ENCODE assay signal across 9 mouse cellular contexts in the genomic region with DNA sequence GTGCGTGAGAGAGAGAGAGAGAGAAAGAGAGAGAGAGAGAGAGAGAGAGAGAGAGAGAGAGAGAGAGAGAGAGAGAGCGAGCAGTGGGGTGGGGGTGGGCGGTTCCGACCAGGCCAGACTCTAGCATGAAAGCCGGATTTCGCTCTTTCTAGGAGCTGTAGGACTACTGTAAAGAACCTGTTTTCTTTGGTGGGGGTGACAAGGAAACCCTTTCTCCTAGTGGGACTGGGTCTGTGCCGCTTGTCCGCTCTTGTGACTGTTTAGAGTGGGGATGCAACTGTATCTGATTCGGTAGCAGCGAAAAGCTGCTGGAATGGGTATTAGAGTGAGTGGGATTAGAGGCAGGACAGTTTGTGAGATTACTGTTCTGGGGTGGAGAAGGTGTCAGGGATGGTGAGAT. TPM values are rescaled to one million over a fixed set of nuclear protein-coding genes. Genes with fewer than 3 reads are reported as not detected.
DNase-seq lines count a peak whose midpoint lies in the region; ATAC-seq lines count a peak whose summit lies in the region.
"Had no signal": no experiment of that assay in that cellular context is flagged by ENCODE, and none has a peak within 500 bp of the region (broad histone marks: within the 10 kb centered on the region; RNA-seq: fewer than 3 reads in every experiment).

No protein-coding gene starts in this region.

- no peak overlapping the region for H3K9ac ChIP-seq in heart, embryonic 15.5 days
- H3K9ac ChIP-seq in embryonic facial prominence, embryonic 11.5 days (replicated peaks; ENCODE audit: low read length), result peak overlapping the region; percentile 59
- peak overlapping the region; percentile 59 for H3K9ac ChIP-seq in intestine, embryonic 14.5 days (ENCODE audit: low read length)
- peak overlapping the region; percentile 97; the same call in 1 of the 2 replicates for H3K9ac ChIP-seq in midbrain, embryonic 16.5 days (ENCODE audit: low read depth, low read length)

- peak overlapping the region; percentile 90 for H3K4me2 ChIP-seq in heart, embryonic 15.5 days
- H3K4me2 ChIP-seq in embryonic facial prominence, embryonic 11.5 days (ENCODE audit: low read depth, low read length), result peak overlapping the region; percentile 91
- H3K4me2 ChIP-seq in intestine, embryonic 14.5 days (ENCODE audit: low read length), result peak overlapping the region; percentile 74
- peak overlapping the region; percentile 91 for H3K4me2 ChIP-seq in midbrain, embryonic 16.5 days (ENCODE audit: low read length)

- no peak for ATAC-seq in heart, embryonic 15.5 days (replicated peaks; ENCODE audit: insufficient number of reproducible peaks, insufficient read depth, low FRiP score, low read depth)
- no peak for ATAC-seq in embryonic facial prominence, embryonic 11.5 days (replicated peaks; ENCODE audit: insufficient number of reproducible peaks, low FRiP score, low TSS enrichment, low read depth)
- ATAC-seq in intestine, embryonic 14.5 days (replicated peaks; ENCODE audit: low FRiP score, low TSS enrichment, low read depth), result no peak
- no peak for ATAC-seq in midbrain, embryonic 16.5 days

- intact Hi-C loops in heart, postnatal 36 days (cut with DNase I), result no loop called here

- 0 out of 2 replicates have a peak overlapping the region, but pooled peaks have one; percentile 34 for H3K27ac ChIP-seq in heart, embryonic 15.5 days
- peak overlapping the region; percentile 87; the same call in 1 of the 2 replicates for H3K27ac ChIP-seq in embryonic facial prominence, embryonic 11.5 days (replicated peaks; ENCODE audit: low read depth, low read length)
- H3K27ac ChIP-seq in intestine, embryonic 14.5 days (ENCODE audit: low read depth), result peak overlapping the region; percentile 79; the same call in 1 of the 2 replicates
- H3K27ac ChIP-seq in midbrain, embryonic 16.5 days (ENCODE audit: low read length), result peak overlapping the region; percentile 2; the same call in 1 of the 2 replicates

- H3K9me3 ChIP-seq in heart, embryonic 15.5 days (replicated peaks), result no peaks in the 10 kb centered on the region
- no peaks in the 10 kb centered on the region for H3K9me3 ChIP-seq in embryonic facial prominence, embryonic 11.5 days (replicated peaks; ENCODE audit: control insufficient read depth, low read length)
- no peaks in the 10 kb centered on the region for H3K9me3 ChIP-seq in intestine, embryonic 14.5 days (ENCODE audit: control insufficient read depth, low read length)
- H3K9me3 ChIP-seq in midbrain, embryonic 16.5 days (replicated peaks; ENCODE audit: control insufficient read depth, low read length, poor library complexity, severe bottlenecking), result no peaks in the 10 kb centered on the region; the same call in 1 of the 2 replicates

- WGBS in heart, embryonic 15.5 days, result 25% methylated on average over 9 of the region's 10 CpGs
- WGBS in embryonic facial prominence, embryonic 11.5 days, result 4% methylated on average over 9 of the region's 10 CpGs
- 26% methylated on average over 9 of the region's 10 CpGs for WGBS in intestine, embryonic 14.5 days
- WGBS in midbrain, embryonic 16.5 days, result 9% methylated on average over 9 of the region's 10 CpGs

- no peaks in the 10 kb centered on the region for H3K36me3 ChIP-seq in heart, embryonic 15.5 days
- H3K36me3 ChIP-seq in embryonic facial prominence, embryonic 11.5 days (replicated peaks; ENCODE audit: control insufficient read depth, insufficient read depth, low read depth, low read length), result no peaks in the 10 kb centered on the region
- H3K36me3 ChIP-seq in intestine, embryonic 14.5 days (ENCODE audit: control insufficient read depth, insufficient read depth, low read length), result no peaks in the 10 kb centered on the region
- no peaks in the 10 kb centered on the region for H3K36me3 ChIP-seq in midbrain, embryonic 16.5 days (ENCODE audit: control insufficient read depth, insufficient read depth, low read length)

- DNase-seq in heart, postnatal 36 days, result no peak
- no peak for DNase-seq in embryonic facial prominence, embryonic 11.5 days (ENCODE audit: low spot score)
- DNase-seq in intestine, embryonic 14.5 days (ENCODE audit: low spot score), result no peak
- no peak for DNase-seq in urinary bladder, adult 2 months (ENCODE audit: low spot score)
- DNase-seq in frontal cortex, adult 2 months (ENCODE audit: extremely low spot score in 1 of 2, low spot score in 1 of 2), result no peak
- DNase-seq in T-cell, adult 2 months (ENCODE audit: low spot score), result no peak

- peaks cover 33% of the 10 kb centered on the region for H3K4me1 ChIP-seq in heart, embryonic 15.5 days (replicated peaks)
- H3K4me1 ChIP-seq in embryonic facial prominence, embryonic 11.5 days (ENCODE audit: control insufficient read depth, insufficient read depth, low read length), result no peaks in the 10 kb centered on the region
- peaks cover 28% of the 10 kb centered on the region for H3K4me1 ChIP-seq in intestine, embryonic 14.5 days (replicated peaks; ENCODE audit: control insufficient read depth, insufficient read depth, low read length)
- peaks cover 17% of the 10 kb centered on the region for H3K4me1 ChIP-seq in midbrain, embryonic 16.5 days (ENCODE audit: control insufficient read depth, insufficient read depth, low read length)

- H3K4me3 ChIP-seq in heart, embryonic 15.5 days, result peak overlapping the region; percentile 73
- H3K4me3 ChIP-seq in embryonic facial prominence, embryonic 11.5 days (ENCODE audit: low read depth, low read length), result peak overlapping the region; percentile 61
- H3K4me3 ChIP-seq in intestine, embryonic 14.5 days (ENCODE audit: low read depth, low read length), result peak overlapping the region; percentile 64
- peak overlapping the region; percentile 85 for H3K4me3 ChIP-seq in midbrain, embryonic 16.5 days (ENCODE audit: low read depth, low read length)

- H3K27me3 ChIP-seq in heart, embryonic 15.5 days, result peaks cover 20% of the 10 kb centered on the region
- no peaks in the 10 kb centered on the region for H3K27me3 ChIP-seq in embryonic facial prominence, embryonic 11.5 days (ENCODE audit: control insufficient read depth, insufficient read depth, low read length)
- H3K27me3 ChIP-seq in intestine, embryonic 14.5 days (replicated peaks; ENCODE audit: control insufficient read depth, insufficient read depth, low read length), result peaks cover 14% of the 10 kb centered on the region
- no peaks in the 10 kb centered on the region; the same call in 1 of the 2 replicates for H3K27me3 ChIP-seq in midbrain, embryonic 16.5 days (ENCODE audit: control insufficient read depth, insufficient read depth, low read depth, low read length)
- H3K27me3 ChIP-seq: CH12.LX had no signal

RNA-seq across cellular contexts. Expression of a gene that starts 42.7 kb away (rescaled TPM):
- polyA plus RNA-seq in heart, embryonic 15.5 days (2015; fragmentation: Nextera tagmentation; extraction: Ambion mirVana), result 7.9 and 11.1 TPM in 2 replicates
- under 1 TPM; 0.36 to 0.81 TPM for total RNA-seq in heart, postnatal 36 days (2021)
- polyA plus RNA-seq in embryonic facial prominence, embryonic 11.5 days (2014; fragmentation: Nextera tagmentation; extraction: Ambion mirVana), result 28.1 and 28.9 TPM in 2 replicates
- polyA plus RNA-seq in intestine, embryonic 14.5 days (2014; fragmentation: Nextera tagmentation; extraction: Ambion mirVana), result 36.2 and 36.5 TPM in 2 replicates
- polyA plus RNA-seq in midbrain, embryonic 16.5 days (2015; fragmentation: Nextera tagmentation; extraction: Ambion mirVana), result 41.4 and 53.4 TPM in 2 replicates
- polyA plus RNA-seq in urinary bladder, adult 2 months (2012; rRNA removed), result 0.65 and 1.0 TPM in 2 replicates
- polyA plus RNA-seq in frontal cortex, adult 2 months (2012; rRNA removed), result 29.8 and 31.4 TPM in 2 replicates

Comparison
In these comparisons a context has a peak if more than half of its experiments do, and no peak if none do; other contexts are left out.
1. H3K27ac ChIP-seq: peak in every context shown above with its lines; median percentile 87 in embryonic facial prominence, embryonic 11.5 days; 79 in intestine, embryonic 14.5 days; 34 in heart, embryonic 15.5 days; 2 in midbrain, embryonic 16.5 days.